Mouse (Mus musculus) G1E-ER4 (cell line): ENCODE data around the gene Lsm4. TPM values are rescaled to one million over a fixed set of nuclear protein-coding genes. Genes with fewer than 3 reads are reported as not detected.

Experiments used
- GATA1 ChIP-seq: IDR thresholded peaks from one replicate; pipeline ENCODE4 v1.8.0; 2012; ENCODE audit warnings: low read length, inconsistent platforms
- polyA plus RNA-seq: library from polyadenylated mRNA; stranded (reverse); fragments of >175 nt; gene quantifications from 2 replicates; pipeline ENCODE4 v1.2.3, GENCODE M21; 2012

The Lsm4 gene
- polyA plus RNA-seq, 1 experiment = 1,189 TPM

DNA sequence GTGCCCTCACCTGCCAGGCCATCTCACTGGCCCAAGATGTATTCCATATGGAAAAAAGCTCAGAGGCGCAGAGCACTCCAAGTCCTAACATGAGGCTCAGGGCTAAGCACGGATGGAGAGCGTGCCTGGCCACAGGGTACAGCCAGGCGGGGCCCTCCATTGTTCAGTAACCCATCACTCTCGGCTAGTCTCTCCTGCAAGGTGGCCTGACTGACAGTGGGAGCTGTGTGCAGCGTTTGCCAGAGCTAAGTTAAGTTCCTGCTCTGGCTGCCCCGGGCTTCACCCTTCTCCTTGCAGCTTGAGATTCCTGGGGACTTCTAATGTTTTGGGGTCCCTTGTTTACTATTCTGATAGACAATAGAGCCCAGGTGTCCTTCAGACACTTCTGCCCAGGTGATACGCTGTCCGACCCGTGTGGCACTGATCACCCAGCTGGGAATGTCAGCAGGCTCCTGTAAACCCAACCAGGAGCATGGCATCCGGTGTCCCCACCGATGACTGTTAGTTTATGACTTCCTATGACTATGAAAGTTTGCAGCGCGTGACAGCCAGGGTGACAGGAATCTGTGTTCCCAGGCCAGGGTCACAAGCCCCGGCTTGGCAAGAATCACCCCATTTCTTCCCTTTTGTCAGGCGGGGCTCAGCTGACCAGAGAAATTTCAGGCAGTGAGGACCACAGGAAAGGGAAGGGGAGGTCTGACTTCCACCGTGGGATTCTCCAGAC, 27.4 kb upstream of the Lsm4 start:
- no peak for TF ChIP-seq GATA1

GRCm38 (mm10) chr8:70646369-70646768, 26.7 kb upstream of the Lsm4 start:
- TF ChIP-seq GATA1 = no peak

GRCm38 (mm10) chr8:70646775-70647174, 26.3 kb upstream of the Lsm4 start:
- TF ChIP-seq GATA1 = no peak

DNA sequence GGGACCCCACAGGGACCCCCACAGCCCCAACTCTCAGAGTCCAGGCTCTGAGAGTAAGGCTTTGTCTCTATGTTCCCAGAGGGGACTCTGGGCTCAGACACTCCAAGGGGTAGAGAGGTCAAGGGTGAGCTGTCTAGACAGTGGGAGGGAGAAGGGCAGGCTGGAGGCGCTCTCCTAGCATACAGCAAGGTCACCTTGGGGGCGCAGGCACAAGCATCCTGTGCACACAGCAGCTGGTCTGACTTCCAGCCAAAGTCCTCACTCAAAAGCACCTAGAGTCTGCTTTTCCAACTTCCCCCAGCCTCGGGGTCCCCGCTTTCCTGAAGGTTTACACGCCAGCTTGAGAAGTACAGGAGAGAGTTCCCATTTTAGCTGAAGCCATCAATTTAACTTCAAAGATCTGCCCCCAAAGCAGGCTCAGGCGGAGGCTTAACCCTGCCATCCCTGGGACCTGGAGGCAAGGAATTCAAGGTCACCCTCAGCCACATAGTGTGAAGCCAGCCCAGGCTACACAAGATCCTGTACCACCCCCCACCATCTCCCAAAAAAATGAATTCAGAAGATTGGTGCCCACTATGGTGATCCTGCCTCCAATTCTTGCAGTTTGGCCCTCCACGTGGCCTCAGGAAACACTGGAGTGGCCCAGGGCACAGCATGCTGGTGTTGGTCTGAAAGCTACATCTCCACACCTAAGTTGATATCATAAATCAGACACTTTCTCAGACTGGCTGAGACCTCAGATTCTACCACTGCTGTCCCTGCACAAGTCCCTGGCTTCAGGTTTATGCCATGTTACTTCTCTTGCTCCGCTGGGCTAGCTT, 25.5 kb upstream of the Lsm4 start:
- no peak for TF ChIP-seq GATA1

DNA sequence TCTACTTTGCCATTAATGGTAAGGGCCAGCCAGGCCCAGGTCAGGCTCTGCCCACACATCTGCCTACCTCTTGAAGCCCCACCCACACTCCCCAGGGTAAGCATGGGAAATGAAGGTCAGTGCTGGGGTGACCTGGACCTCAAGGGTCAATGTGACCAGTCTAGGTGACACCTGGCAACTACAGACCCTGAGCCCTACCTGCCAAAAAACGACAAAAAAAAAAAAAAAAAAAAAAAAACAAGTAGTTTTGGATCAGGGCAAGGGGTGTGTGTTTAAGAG, 24.9 kb upstream of the Lsm4 start:
- no peak for TF ChIP-seq GATA1

DNA sequence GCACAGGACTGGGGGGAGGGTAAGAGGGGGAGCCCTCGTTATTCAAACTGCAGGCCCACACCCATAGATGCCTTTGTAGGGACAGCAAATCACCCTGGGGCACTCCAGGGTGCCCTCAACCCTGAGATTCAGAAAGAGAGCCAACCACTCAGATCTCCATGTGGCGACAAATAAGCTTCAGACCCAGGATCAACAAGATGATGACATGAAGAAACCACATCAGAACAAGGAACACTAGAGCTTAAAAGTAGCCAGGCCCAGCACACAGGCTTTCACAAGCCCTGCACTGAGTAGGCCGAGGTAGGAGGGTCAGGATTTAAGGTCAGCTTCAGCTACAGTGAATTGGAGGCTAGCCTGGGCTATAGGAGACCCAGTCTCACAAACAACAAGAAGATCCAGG, 24.1 kb upstream of the Lsm4 start:
- no peak for TF ChIP-seq GATA1

GRCm38 (mm10) chr8:70649324-70649723, 23.7 kb upstream of the Lsm4 start:
- no peak for TF ChIP-seq GATA1

DNA sequence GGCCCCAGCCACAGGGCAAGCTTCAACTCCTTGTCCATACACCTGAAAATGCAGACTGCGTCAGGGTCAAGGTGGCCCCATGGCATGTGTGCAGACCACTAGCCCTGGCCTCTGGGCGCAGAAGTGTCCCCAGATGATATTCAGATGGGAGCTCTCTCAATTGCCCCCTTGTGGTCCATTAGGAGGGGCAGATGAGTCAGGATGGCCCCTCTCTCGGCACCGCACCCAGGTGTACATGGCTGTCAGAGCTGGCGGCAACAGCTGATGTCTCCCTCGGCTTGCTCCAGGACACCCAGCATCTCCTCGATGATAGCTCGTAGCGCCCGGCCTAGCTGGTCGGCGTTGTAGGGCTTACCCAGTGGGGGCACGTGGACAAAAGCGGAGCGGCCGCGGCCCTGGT, 22.7 kb upstream of the Lsm4 start:
- TF ChIP-seq GATA1 = no peak

DNA sequence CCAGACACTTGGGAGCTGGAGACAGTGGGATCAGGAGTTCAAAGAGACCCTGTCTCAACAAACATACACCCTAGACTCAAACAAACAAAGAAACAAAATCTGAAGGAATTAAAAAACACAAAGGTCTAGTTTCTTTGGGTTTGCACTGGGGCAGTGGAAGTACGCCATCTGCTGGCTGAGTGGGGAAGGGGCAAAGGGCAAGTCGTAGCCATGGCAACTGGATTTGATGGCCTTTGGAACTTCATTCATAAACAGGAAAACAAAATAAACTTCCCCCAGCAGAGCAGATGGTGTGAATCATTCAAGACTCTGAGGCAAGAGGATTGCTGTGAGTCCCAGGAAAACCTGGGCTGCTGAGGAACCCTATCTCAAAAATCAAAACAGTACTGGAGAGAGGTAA, 19.8 kb upstream of the Lsm4 start:
- no peak for TF ChIP-seq GATA1

- TF ChIP-seq GATA1 = no peak
Measured at GRCm38 (mm10) chr8:70654121-70654520, 18.9 kb upstream of the Lsm4 start.

- no peak for TF ChIP-seq GATA1
Measured at GRCm38 (mm10) chr8:70655469-70655868, 17.6 kb upstream of the Lsm4 start.

DNA sequence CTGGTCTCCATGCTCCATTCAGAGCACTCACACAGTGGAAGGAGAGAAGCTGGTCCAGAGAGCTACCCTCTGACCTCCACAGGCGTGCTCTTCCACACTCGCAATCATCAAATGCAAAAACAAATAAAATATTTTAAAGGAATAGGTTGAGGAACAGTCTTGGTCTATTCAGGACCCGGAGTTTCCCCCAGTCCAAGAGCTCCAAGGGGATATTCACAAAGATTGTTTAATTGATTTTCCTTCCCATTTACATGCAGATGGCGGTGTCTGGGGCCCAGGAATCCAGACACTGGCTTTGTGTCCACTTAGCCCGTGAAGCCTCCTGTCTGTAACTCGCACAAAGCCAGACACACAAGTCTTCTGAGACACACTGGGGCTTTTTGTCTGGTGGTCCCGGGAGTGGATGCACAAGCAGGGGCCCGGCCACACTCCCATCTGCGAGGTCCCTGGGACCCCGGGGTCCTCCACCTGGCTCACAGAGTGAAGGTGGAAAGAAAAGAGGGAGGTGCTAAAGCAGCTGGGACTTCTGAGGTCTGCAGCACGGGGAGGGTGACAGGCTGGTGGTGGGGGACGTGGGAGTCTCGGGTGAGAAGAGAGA, 16.8 kb upstream of the Lsm4 start:
- TF ChIP-seq GATA1 = no peak

- no peak for TF ChIP-seq GATA1
Measured at GRCm38 (mm10) chr8:70657214-70657613, 15.8 kb upstream of the Lsm4 start.

GRCm38 (mm10) chr8:70657739-70658138, 15.3 kb upstream of the Lsm4 start:
- TF ChIP-seq GATA1 = no peak

GRCm38 (mm10) chr8:70658897-70659603, 14.0 kb upstream of the Lsm4 start:
- TF ChIP-seq GATA1 = no peak
